Mouse (Mus musculus) embryo, embryonic 10.5 days (tissue): Measurements from ENCODE around the gene Sec23a.
"Not testable (repeated sequence)": the region's sequence is repeated elsewhere in the genome, so short reads cannot be mapped to it uniquely, and the experiment has no call there.

Source experiments
- DNase-seq: peaks from one replicate; pipeline ENCODE4 v3.0.0-alpha.2; 2015; ENCODE audit warnings: low spot score

The Sec23a gene

GRCm38 (mm10) chr12:59011844-59012709 lies at the start of gene Sec23a:
Gene Sec23a, minus strand, starts transcription at chr12:59012017.
- peak; percentile 99 for DNase-seq

- peak; percentile 90 for DNase-seq
Observed at GRCm38 (mm10) chr12:59060993-59061595, 49.3 kb upstream of the Sec23a start, which contains the start of gene Trappc6b. Gene Trappc6b, minus strand, starts transcription at chr12:59061472.

- no peak for DNase-seq
Observed at GRCm38 (mm10) chr12:59060322-59060721, 48.5 kb upstream of the Sec23a start.

- DNase-seq, result not testable (repeated sequence)
Observed at GRCm38 (mm10) chr12:59058242-59058641, 46.4 kb upstream of the Sec23a start.

GRCm38 (mm10) chr12:59056222-59056621 lies 44.4 kb upstream of the Sec23a start:
- no peak for DNase-seq

GRCm38 (mm10) chr12:59055196-59055850 lies 43.5 kb upstream of the Sec23a start:
- no peak for DNase-seq

- DNase-seq, result no peak
Observed at GRCm38 (mm10) chr12:59053976-59054375, 42.2 kb upstream of the Sec23a start.

GRCm38 (mm10) chr12:59053166-59053565 lies 41.3 kb upstream of the Sec23a start:
- no peak for DNase-seq

GRCm38 (mm10) chr12:59052470-59052869 lies 40.7 kb upstream of the Sec23a start:
- no peak for DNase-seq

- DNase-seq, result no peak
Observed at GRCm38 (mm10) chr12:59040851-59041250, 29.0 kb upstream of the Sec23a start.

- DNase-seq, result peak; percentile 91
Observed at GRCm38 (mm10) chr12:59039971-59040844, 28.4 kb upstream of the Sec23a start.

GRCm38 (mm10) chr12:59039162-59039970 lies 27.5 kb upstream of the Sec23a start:
- no peak for DNase-seq

- DNase-seq, result no peak
Observed at GRCm38 (mm10) chr12:59032101-59032500, 20.3 kb upstream of the Sec23a start.

GRCm38 (mm10) chr12:59021306-59021705 lies 9.5 kb upstream of the Sec23a start:
- no peak for DNase-seq

GRCm38 (mm10) chr12:59019891-59020290 lies 8.1 kb upstream of the Sec23a start:
- no peak for DNase-seq

GRCm38 (mm10) chr12:59017970-59018369 lies 6.2 kb upstream of the Sec23a start:
- DNase-seq, result no peak

- DNase-seq, result peak; percentile 96
Observed at GRCm38 (mm10) chr12:59013234-59013633, 1.4 kb upstream of the Sec23a start, which contains the start of gene Gemin2. Gene Gemin2, plus strand, starts transcription at chr12:59013393.

GRCm38 (mm10) chr12:59012710-59013091 lies 884 bp upstream of the Sec23a start:
- no peak for DNase-seq

GRCm38 (mm10) chr12:59011275-59011843 lies 458 bp downstream of the Sec23a start:
- DNase-seq, result peak; percentile 5

GRCm38 (mm10) chr12:59010482-59010881 lies 1.3 kb downstream of the Sec23a start:
- peak; percentile 37 for DNase-seq
